Mouse (Mus musculus): ENCODE measurements around the gene Ide. TPM values are rescaled to one million over a fixed set of nuclear protein-coding genes. Genes with fewer than 3 reads are reported as not detected.

The Ide gene
- polyA plus RNA-seq, 1 experiment from 2014 or later = 30.5 TPM

- peaks cover 9% of the 10 kb centered on the region; the same call in 1 of the 2 replicates for H3K36me3 ChIP-seq (ENCODE audit: control insufficient read depth, insufficient read depth)
Measured at GRCm38 (mm10) chr19:37265333-37266103, 72.1 kb downstream of the Ide start.

GRCm38 (mm10) chr19:37263943-37264897, 73.4 kb downstream of the Ide start:
- H3K4me2 ChIP-seq (replicated peaks; ENCODE audit: low read depth) = no peak overlapping the region
- no peak overlapping the region for H3K4me3 ChIP-seq (ENCODE audit: low read depth, low read length)
- peaks cover 7% of the 10 kb centered on the region; the same call in 1 of the 2 replicates for H3K36me3 ChIP-seq (ENCODE audit: control insufficient read depth, insufficient read depth)
- H3K4me1 ChIP-seq (replicated peaks; ENCODE audit: control insufficient read depth, insufficient read depth, low read length) = no peaks in the 10 kb centered on the region
- no peaks in the 10 kb centered on the region for H3K27me3 ChIP-seq (replicated peaks; ENCODE audit: control insufficient read depth, insufficient read depth, low read length)
- no peak for TF ChIP-seq CTCF (IDR thresholded peaks at IDR 0.05; ENCODE audit: low read depth)
- 62% methylated on average over 23 of the region's 23 CpGs for WGBS
- no peak overlapping the region for H3K9ac ChIP-seq (ENCODE audit: low read depth, low read length)
- ATAC-seq = no peak
- no peaks in the 10 kb centered on the region for H3K9me3 ChIP-seq (ENCODE audit: control insufficient read depth)
- H3K27ac ChIP-seq (ENCODE audit: low read depth, low read length) = no peak overlapping the region

More at GRCm38 (mm10) chr19:37265333-37266103, 72.1 kb downstream of the Ide start:
- WGBS = 30% methylated on average over 10 of the region's 10 CpGs
- Histone ChIP-seq H3K27ac (ENCODE audit: low read depth, low read length) (no peak overlapping the region), H3K4me3 (ENCODE audit: low read depth, low read length) (no peak overlapping the region), H3K4me2 (replicated peaks; ENCODE audit: low read depth) (no peak overlapping the region), H3K9ac (ENCODE audit: low read depth, low read length) (no peak overlapping the region), H3K27me3 (replicated peaks; ENCODE audit: control insufficient read depth, insufficient read depth, low read length) (no peaks in the 10 kb centered on the region), H3K4me1 (replicated peaks; ENCODE audit: control insufficient read depth, insufficient read depth, low read length) (no peaks in the 10 kb centered on the region), H3K9me3 (ENCODE audit: control insufficient read depth) (no peaks in the 10 kb centered on the region)
- peak; percentile 67; the same call in 1 of the 2 replicates for ATAC-seq
- peak; percentile 97 for TF ChIP-seq CTCF (IDR thresholded peaks at IDR 0.05; ENCODE audit: low read depth)

GRCm38 (mm10) chr19:37263566-37263942, 74.1 kb downstream of the Ide start:
- WGBS = 66% methylated on average over 8 of the region's 8 CpGs
- Histone ChIP-seq H3K4me1 (replicated peaks; ENCODE audit: control insufficient read depth, insufficient read depth, low read length) (no peaks in the 10 kb centered on the region), H3K27ac (ENCODE audit: low read depth, low read length) (no peak overlapping the region), H3K9ac (ENCODE audit: low read depth, low read length) (no peak overlapping the region), H3K9me3 (ENCODE audit: control insufficient read depth) (no peaks in the 10 kb centered on the region), H3K4me3 (ENCODE audit: low read depth, low read length) (no peak overlapping the region), H3K36me3 (ENCODE audit: control insufficient read depth, insufficient read depth) (no peaks in the 10 kb centered on the region; the same call in 1 of the 2 replicates), H3K27me3 (replicated peaks; ENCODE audit: control insufficient read depth, insufficient read depth, low read length) (no peaks in the 10 kb centered on the region), H3K4me2 (replicated peaks; ENCODE audit: low read depth) (no peak overlapping the region)
- TF ChIP-seq CTCF (IDR thresholded peaks at IDR 0.05; ENCODE audit: low read depth) = no peak
- ATAC-seq = no peak

GRCm38 (mm10) chr19:37262389-37262788, 75.3 kb downstream of the Ide start:
- no peaks in the 10 kb centered on the region for H3K9me3 ChIP-seq (ENCODE audit: control insufficient read depth)
- no peak overlapping the region for H3K4me2 ChIP-seq (replicated peaks; ENCODE audit: low read depth)
- 23% methylated on average over 4 of the region's 4 CpGs for WGBS
- ATAC-seq = no peak
- no peaks in the 10 kb centered on the region for H3K4me1 ChIP-seq (replicated peaks; ENCODE audit: control insufficient read depth, insufficient read depth, low read length)
- no peaks in the 10 kb centered on the region for H3K36me3 ChIP-seq (ENCODE audit: control insufficient read depth, insufficient read depth)
- H3K4me3 ChIP-seq (ENCODE audit: low read depth, low read length) = no peak overlapping the region
- no peak overlapping the region for H3K27ac ChIP-seq (ENCODE audit: low read depth, low read length)
- no peak overlapping the region for H3K9ac ChIP-seq (ENCODE audit: low read depth, low read length)
- no peaks in the 10 kb centered on the region for H3K27me3 ChIP-seq (replicated peaks; ENCODE audit: control insufficient read depth, insufficient read depth, low read length)
- no peak for TF ChIP-seq CTCF (IDR thresholded peaks at IDR 0.05; ENCODE audit: low read depth)

GRCm38 (mm10) chr19:37255321-37255720, 82.3 kb downstream of the Ide start:
- H3K4me1 ChIP-seq (replicated peaks; ENCODE audit: control insufficient read depth, insufficient read depth, low read length) = no peaks in the 10 kb centered on the region
- H3K9ac ChIP-seq (ENCODE audit: low read depth, low read length) = no peak overlapping the region
- 86% methylated on average over 9 of the region's 9 CpGs for WGBS
- H3K27me3 ChIP-seq (replicated peaks; ENCODE audit: control insufficient read depth, insufficient read depth, low read length) = no peaks in the 10 kb centered on the region
- no peak overlapping the region for H3K4me3 ChIP-seq (ENCODE audit: low read depth, low read length)
- H3K9me3 ChIP-seq (ENCODE audit: control insufficient read depth) = no peaks in the 10 kb centered on the region
- H3K4me2 ChIP-seq (replicated peaks; ENCODE audit: low read depth) = no peak overlapping the region
- H3K27ac ChIP-seq (ENCODE audit: low read depth, low read length) = no peak overlapping the region
- no peaks in the 10 kb centered on the region for H3K36me3 ChIP-seq (ENCODE audit: control insufficient read depth, insufficient read depth)
- no peak for ATAC-seq
- no peak for TF ChIP-seq CTCF (IDR thresholded peaks at IDR 0.05; ENCODE audit: low read depth)

GRCm38 (mm10) chr19:37252104-37252503, 85.5 kb downstream of the Ide start:
- Histone ChIP-seq H3K9ac (ENCODE audit: low read depth, low read length) (no peak overlapping the region), H3K27me3 (replicated peaks; ENCODE audit: control insufficient read depth, insufficient read depth, low read length) (no peaks in the 10 kb centered on the region), H3K4me3 (ENCODE audit: low read depth, low read length) (no peak overlapping the region), H3K9me3 (ENCODE audit: control insufficient read depth) (no peaks in the 10 kb centered on the region), H3K27ac (ENCODE audit: low read depth, low read length) (no peak overlapping the region), H3K4me2 (replicated peaks; ENCODE audit: low read depth) (no peak overlapping the region), H3K36me3 (ENCODE audit: control insufficient read depth, insufficient read depth) (no peaks in the 10 kb centered on the region), H3K4me1 (replicated peaks; ENCODE audit: control insufficient read depth, insufficient read depth, low read length) (no peaks in the 10 kb centered on the region)
- WGBS = 63% methylated on average over 6 of the region's 6 CpGs
- no peak for ATAC-seq
- no peak for TF ChIP-seq CTCF (IDR thresholded peaks at IDR 0.05; ENCODE audit: low read depth)

Data from intestine, postnatal 0 days (tissue).